Mouse (Mus musculus) ES-E14 (cell line): Measurements from ENCODE around the gene Mycbp. TPM values are rescaled to one million over a fixed set of nuclear protein-coding genes. Genes with fewer than 3 reads are reported as not detected.

Experiments
- DNase-seq: peaks from one replicate; pipeline ENCODE4 v3.0.0-alpha.2; 2013; ENCODE audit warnings: low read depth, low spot score
- H3K27ac ChIP-seq: 2 replicates; pipeline ENCODE4 v1.5.1; 2012; ENCODE audit warnings: low read depth, mild to moderate bottlenecking, low read length, moderate library complexity, mixed read lengths; ENCODE audit not compliant: poor library complexity, insufficient read depth, severe bottlenecking
- H3K36me3 ChIP-seq: 2 replicates; pipeline ENCODE4 v1.6.1; 2012; ENCODE audit warnings: mild to moderate bottlenecking, low read length, moderate library complexity, mixed read lengths; ENCODE audit not compliant: control insufficient read depth, poor library complexity, insufficient read depth, severe bottlenecking
- H3K4me1 ChIP-seq, 2 experiments: fragments of 150-350 bp in 1 of 2; sonication (generic) in 1 of 2; 2 replicates each; pipeline ENCODE4 v1.6.1; 2012; ENCODE audit warnings: low read length in 2 of 2, mild to moderate bottlenecking in 1 of 2, mixed read lengths in 1 of 2; ENCODE audit not compliant: control insufficient read depth in 2 of 2, insufficient read depth in 2 of 2, poor library complexity in 1 of 2
- H3K4me3 ChIP-seq, 2 experiments: fragments of 150-350 bp in 1 of 2; sonication (generic) in 1 of 2; 2 replicates each; pipeline ENCODE4 v1.5.1; 2012; ENCODE audit warnings: low read length in 2 of 2, low read depth in 1 of 2, mild to moderate bottlenecking in 1 of 2, mixed read lengths in 1 of 2; ENCODE audit not compliant: insufficient read depth in 1 of 2, poor library complexity in 1 of 2, severe bottlenecking in 1 of 2
- H3K9ac ChIP-seq: 2 replicates; pipeline ENCODE4 v1.6.1; 2012; ENCODE audit warnings: low read depth, mild to moderate bottlenecking, low read length, mixed read lengths; ENCODE audit not compliant: poor library complexity, insufficient read depth, severe bottlenecking
- H3K9me3 ChIP-seq: fragments of 150-350 bp; sonication (generic); 2 replicates; pipeline ENCODE4 v1.6.1; 2012; ENCODE audit warnings: low read depth, mild to moderate bottlenecking, low read length; ENCODE audit not compliant: control insufficient read depth, insufficient read depth
- CHD2 ChIP-seq: IDR thresholded peaks from 2 replicates; pipeline ENCODE4 v1.6.1; 2014; ENCODE audit warnings: mild to moderate bottlenecking, low read depth, low read length, inconsistent platforms
- HCFC1 ChIP-seq: IDR thresholded peaks from 2 replicates; pipeline ENCODE4 v1.6.1; 2012; ENCODE audit warnings: low read length, inconsistent platforms, borderline replicate concordance; ENCODE audit not compliant: insufficient read depth
- MAFK ChIP-seq: IDR thresholded peaks from 2 replicates; pipeline ENCODE4 v1.6.1; 2014; ENCODE audit warnings: mild to moderate bottlenecking, low read depth, low read length, inconsistent platforms; ENCODE audit not compliant: insufficient read depth
- ZC3H11A ChIP-seq: IDR thresholded peaks from 2 replicates; pipeline ENCODE4 v1.6.1; 2012; ENCODE audit warnings: low read depth, mild to moderate bottlenecking, inconsistent platforms, low read length, borderline replicate concordance
- ZNF384 ChIP-seq: IDR thresholded peaks from 2 replicates; pipeline ENCODE4 v1.6.1; 2012; ENCODE audit warnings: low read depth, low read length, inconsistent platforms
- in situ Hi-C, 2 experiments: fragments of 600-800 bp; cut with MboI; formaldehyde crosslinking; loops; one replicate each; pipeline ENCODE4 v1.15.1; 2025; ENCODE audit warnings: low sequenced_read_pairs in 2 of 2, inconsistent platforms in 1 of 2; ENCODE audit not compliant: unreplicated experiment in 2 of 2
- total RNA-seq: library from RNA; depleted of rRNA; stranded (reverse); fragments of 300-350 nt; gene quantifications from 2 replicates; pipeline ENCODE4 v1.2.3, GENCODE M21; 2012

Mycbp gene
- total RNA-seq, 1 experiment: 49.5 TPM

DNA sequence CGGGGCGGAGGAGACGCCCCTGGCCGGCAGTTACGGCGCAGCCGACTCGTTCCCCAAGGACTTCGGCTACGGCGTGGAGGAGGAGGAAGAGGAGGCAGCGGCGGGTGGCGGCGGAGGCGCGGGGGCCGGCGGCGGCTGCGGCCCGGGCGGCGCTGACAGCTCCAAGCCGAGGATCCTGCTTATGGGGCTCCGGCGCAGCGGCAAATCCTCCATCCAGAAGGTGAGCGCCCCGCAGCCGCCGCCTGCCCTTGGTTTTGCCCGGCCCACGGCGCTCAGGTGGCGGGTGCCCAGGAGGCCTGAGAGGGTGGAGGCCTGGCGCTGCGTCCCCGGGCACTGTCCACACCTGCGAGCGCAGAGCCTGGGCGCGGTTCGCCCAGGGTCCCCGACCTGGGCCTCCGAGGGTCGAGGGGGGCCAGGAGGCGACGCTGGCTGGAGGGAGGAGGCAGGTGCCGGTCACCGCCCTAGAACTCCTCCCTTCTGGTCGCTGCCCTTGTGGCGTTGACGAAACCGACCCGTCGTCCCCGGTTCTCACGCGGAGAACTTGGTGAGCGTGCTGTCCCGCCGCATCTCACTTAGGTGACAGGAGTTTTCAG is 13.0 kb downstream of the Mycbp start, which contains the start of gene 4930535I16Rik:
4930535I16Rik (minus strand) TSS at position 475 of the 593 bp plus-strand sequence.
- DNase-seq: no peak
- peak within 1 kb of the TSS; percentile 38 for H3K27ac ChIP-seq

DNA sequence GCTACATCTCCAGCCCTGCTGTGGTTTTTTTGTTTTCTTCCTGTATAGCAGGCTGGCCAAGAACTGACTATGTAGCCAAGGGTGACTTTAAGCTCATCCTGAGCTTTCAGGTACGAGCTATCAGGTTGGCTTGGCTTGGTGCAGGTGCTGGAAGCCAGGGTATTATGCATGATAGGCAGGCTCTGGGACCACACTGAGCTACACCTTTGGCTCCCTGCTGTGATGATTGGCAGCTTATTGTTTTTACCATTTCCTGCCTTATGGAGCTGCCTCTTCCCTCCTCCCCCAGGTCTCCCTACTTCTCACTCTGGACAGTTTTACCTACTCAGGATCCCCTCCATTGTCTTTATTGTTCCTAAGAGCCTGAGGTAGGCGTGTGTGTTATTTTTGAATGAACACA is 14.2 kb downstream of the Mycbp start:
- TF ChIP-seq HCFC1 (no peak), MAFK (0 out of 2 replicates have a peak, but pooled peaks have one; percentile 3)
- peak; percentile 72 for DNase-seq
- H3K9me3 ChIP-seq: no peaks in the 10 kb centered on the region
- peaks cover 11% of the 10 kb centered on the region for H3K36me3 ChIP-seq
- peaks cover 2 to 6% of the 10 kb centered on the region in 2 experiments; a peak in 2 of 4 replicates for H3K4me1 ChIP-seq
- no peak overlapping the region for H3K9ac ChIP-seq
- H3K27ac ChIP-seq: no peak overlapping the region
- H3K4me3 ChIP-seq: peak overlapping the region; percentile 82 to 91; a peak in 3 of 4 replicates
- in situ Hi-C loops: no loop called here

More for the DNA sequence above, 13.0 kb downstream of the Mycbp start, which contains the start of gene 4930535I16Rik:
- TF ChIP-seq HCFC1 (no peak), ZC3H11A (no peak), CHD2 (no peak), ZNF384 (no peak), MAFK (no peak)
- Histone ChIP-seq H3K4me1 (peaks cover 2 to 6% of the 10 kb centered on the region in 2 experiments; a peak in 2 of 4 replicates), H3K4me3 (peak within 1 kb of the TSS; percentile 82 to 91), H3K9me3 (no peaks in the 10 kb centered on the region), H3K36me3 (peaks cover 17% of the 10 kb centered on the region), H3K9ac (peak within 1 kb of the TSS; percentile 83)
- in situ Hi-C loops: no loop called here

DNA sequence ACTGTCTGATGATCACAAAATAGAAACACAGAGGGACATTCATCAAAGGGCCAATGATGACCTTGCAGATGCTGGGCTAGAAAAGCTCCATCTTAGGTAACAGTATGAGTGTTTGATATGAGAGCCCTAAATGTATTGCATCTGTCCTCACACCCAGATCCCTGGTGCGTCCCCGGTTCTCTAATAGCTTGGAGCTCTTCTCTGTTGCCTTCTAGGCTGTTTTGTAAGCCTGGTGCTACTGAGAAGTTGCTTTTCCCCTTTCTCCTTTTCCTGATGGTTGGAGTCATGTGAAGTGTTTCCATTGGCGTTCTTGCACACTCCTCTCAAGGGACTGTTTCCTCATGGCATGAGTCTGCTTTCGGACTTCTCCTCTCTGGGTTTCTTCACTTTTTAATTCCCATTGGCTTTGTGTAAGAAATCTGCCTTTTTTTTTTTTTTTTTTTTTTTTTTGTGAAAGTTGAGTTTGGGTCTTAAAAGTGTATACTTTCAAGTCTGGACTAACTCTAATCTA is 16.5 kb downstream of the Mycbp start:
- Histone ChIP-seq H3K9ac (no peak overlapping the region), H3K27ac (no peak overlapping the region), H3K4me1 (peaks cover 2% of the 10 kb centered on the region in 2 experiments; a peak in 2 of 4 replicates), H3K4me3 (no peak overlapping the region), H3K36me3 (peaks cover 11% of the 10 kb centered on the region), H3K9me3 (no peaks in the 10 kb centered on the region)
- in situ Hi-C loops: no loop called here
- no peak for DNase-seq
- TF ChIP-seq ZNF384 (0 out of 2 replicates have a peak, but pooled peaks have one; percentile 15), HCFC1 (no peak), ZC3H11A (no peak), CHD2 (no peak), MAFK (no peak)

DNA sequence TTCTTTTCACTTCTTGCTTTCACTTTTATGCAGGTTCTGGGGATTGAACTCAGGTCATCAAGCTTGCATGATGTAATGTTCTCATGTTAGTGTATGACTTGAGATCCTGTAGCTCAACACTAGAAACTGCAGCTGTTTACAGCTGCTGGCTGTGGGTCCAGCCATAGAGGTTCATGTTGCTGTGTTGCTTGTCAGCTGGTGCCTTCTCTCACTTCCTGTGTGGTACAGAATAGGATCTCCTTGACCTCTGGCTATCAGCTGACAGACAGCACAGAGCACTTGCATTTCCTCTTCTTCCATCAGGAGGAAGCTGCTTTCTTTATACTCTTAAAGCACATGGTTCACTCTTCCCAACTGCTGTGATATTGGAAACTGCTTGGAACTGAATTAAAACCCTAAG is 23.3 kb downstream of the Mycbp start:
- Histone ChIP-seq H3K4me1 (no peaks in the 10 kb centered on the region), H3K36me3 (peaks cover 11% of the 10 kb centered on the region), H3K27ac (no peak overlapping the region), H3K4me3 (no peak overlapping the region), H3K9me3 (no peaks in the 10 kb centered on the region), H3K9ac (no peak overlapping the region)
- no peak for DNase-seq
- in situ Hi-C loops: loop anchor here in 1 of 2 experiments (25.0 kb wide), 1 partner anchor 759 kb away; the partner anchor contains the start of gene Utp11
- no peak for TF ChIP-seq MAFK
- TF ChIP-seq CHD2: no peak
- TF ChIP-seq HCFC1: no peak
- TF ChIP-seq ZNF384: no peak
- TF ChIP-seq ZC3H11A: no peak
